Comparison of ENCODE assay signal across 8 mouse cellular contexts in genomic region chr1:135461097-135461730, GRCm38 (mm10). TPM values are rescaled to one million over a fixed set of nuclear protein-coding genes. Genes with fewer than 3 reads are reported as not detected.
DNase-seq lines count a peak whose midpoint lies in the region; ATAC-seq lines count a peak whose summit lies in the region.

No protein-coding gene starts in this region.

- H3K9me3 ChIP-seq in kidney, embryonic 16.5 days (ENCODE audit: low read length): no peaks in the 10 kb centered on the region
- H3K9me3 ChIP-seq in liver, embryonic 11.5 days (ENCODE audit: control insufficient read depth, low read length): no peaks in the 10 kb centered on the region
- H3K9me3 ChIP-seq in neural tube, embryonic 13.5 days: no peaks in the 10 kb centered on the region

- peaks cover 38% of the 10 kb centered on the region for H3K36me3 ChIP-seq in kidney, embryonic 16.5 days (ENCODE audit: insufficient read depth, low read length)
- no peaks in the 10 kb centered on the region for H3K36me3 ChIP-seq in liver, embryonic 11.5 days (ENCODE audit: control insufficient read depth, insufficient read depth, low read length)
- peaks cover 96% of the 10 kb centered on the region for H3K36me3 ChIP-seq in neural tube, embryonic 13.5 days

- no peak overlapping the region for H3K4me2 ChIP-seq in kidney, embryonic 16.5 days (replicated peaks; ENCODE audit: low read depth, low read length)
- no peak overlapping the region for H3K4me2 ChIP-seq in liver, embryonic 11.5 days
- H3K4me2 ChIP-seq in neural tube, embryonic 13.5 days: no peak overlapping the region

- no peaks in the 10 kb centered on the region for H3K27me3 ChIP-seq in kidney, embryonic 16.5 days (ENCODE audit: insufficient read depth, low read length)
- H3K27me3 ChIP-seq in liver, embryonic 11.5 days (replicated peaks; ENCODE audit: control insufficient read depth, insufficient read depth, low read length): no peaks in the 10 kb centered on the region
- H3K27me3 ChIP-seq in neural tube, embryonic 13.5 days: no peaks in the 10 kb centered on the region

- no peak overlapping the region for H3K9ac ChIP-seq in kidney, embryonic 16.5 days (replicated peaks; ENCODE audit: low read length)
- H3K9ac ChIP-seq in liver, embryonic 11.5 days (ENCODE audit: low read depth, low read length): no peak overlapping the region
- no peak overlapping the region for H3K9ac ChIP-seq in neural tube, embryonic 13.5 days

- peaks cover 16% of the 10 kb centered on the region for H3K4me1 ChIP-seq in kidney, embryonic 16.5 days (ENCODE audit: insufficient read depth, low read length)
- H3K4me1 ChIP-seq in liver, embryonic 11.5 days (replicated peaks; ENCODE audit: control insufficient read depth, insufficient read depth, low read length): no peaks in the 10 kb centered on the region
- 0 out of 2 replicates have a peak, but pooled peaks cover 3% of the 10 kb centered on the region for H3K4me1 ChIP-seq in neural tube, embryonic 13.5 days (replicated peaks)

- peak; percentile 49 to 55 for DNase-seq in B cell, adult 2 months
- DNase-seq in adrenal gland, adult 8-10 months: peak; percentile 42
- peak; percentile 75 for DNase-seq in embryo, embryonic 11 days
- DNase-seq in liver, embryonic 11.5 days (ENCODE audit: low spot score): peak; percentile 63
- DNase-seq in thymus, postnatal 0 days (ENCODE audit: low spot score): peak; percentile 43

- H3K27ac ChIP-seq in kidney, embryonic 16.5 days (ENCODE audit: low read length): peak overlapping the region; percentile 84
- H3K27ac ChIP-seq in liver, embryonic 11.5 days (ENCODE audit: low read depth, low read length): no peak overlapping the region
- no peak overlapping the region for H3K27ac ChIP-seq in neural tube, embryonic 13.5 days (replicated peaks)

- peak; percentile 50 for ATAC-seq in granulocyte monocyte progenitor cell, adult 5-6 weeks (replicated peaks; ENCODE audit: poor library complexity, severe bottlenecking)
- ATAC-seq in kidney, embryonic 16.5 days (ENCODE audit: low FRiP score, low TSS enrichment): no peak
- ATAC-seq in liver, embryonic 11.5 days (replicated peaks; ENCODE audit: low FRiP score): no peak
- ATAC-seq in neural tube, embryonic 13.5 days (ENCODE audit: low read depth): peak; percentile 19; the same call in 1 of the 2 replicates

- H3K4me3 ChIP-seq in kidney, embryonic 16.5 days (ENCODE audit: low read length): no peak overlapping the region
- H3K4me3 ChIP-seq in liver, embryonic 11.5 days (ENCODE audit: low read depth, low read length): no peak overlapping the region
- no peak overlapping the region for H3K4me3 ChIP-seq in neural tube, embryonic 13.5 days

- 84% methylated on average over 3 of the region's 3 CpGs for WGBS in kidney, embryonic 16.5 days
- 80% methylated on average over 3 of the region's 3 CpGs for WGBS in liver, embryonic 11.5 days
- WGBS in neural tube, embryonic 13.5 days: 78% methylated on average over 3 of the region's 3 CpGs

RNA-seq across cellular contexts. Expression of gene Ipo9, which starts 30.9 kb away (rescaled TPM):
- total RNA-seq in adrenal gland, adult 8-10 months (2022): 100 to 1,000 TPM in 2 of 4 experiments, 10 to 100 TPM in 2; 71.1 to 104 (median 90.1) TPM
- total RNA-seq in granulocyte monocyte progenitor cell, adult 5-6 weeks (2014; fragmentation: Nextera tagmentation): 64.4 and 81.0 TPM in 2 replicates
- total RNA-seq in granulocyte monocyte progenitor cell, adult 5-6 weeks (2017): 33.9 and 36.7 TPM in 2 replicates
- 130 and 139 TPM in 2 replicates for polyA plus RNA-seq in kidney, embryonic 16.5 days (2015; fragmentation: Nextera tagmentation; extraction: Ambion mirVana)
- polyA plus RNA-seq in liver, embryonic 11.5 days (2014; fragmentation: Nextera tagmentation; extraction: Ambion mirVana): 77.0 and 90.8 TPM in 2 replicates
- polyA plus RNA-seq in neural tube, embryonic 13.5 days (2015; fragmentation: Nextera tagmentation; extraction: Ambion mirVana): 104 and 114 TPM in 2 replicates
- 45.0 and 51.9 TPM in 2 replicates for polyA plus RNA-seq in thymus, postnatal 0 days (2015; fragmentation: Nextera tagmentation; extraction: Ambion mirVana)

Comparison
In these comparisons a context has a peak if more than half of its experiments do, and no peak if none do; other contexts are left out.
1. ATAC-seq: peak in granulocyte monocyte progenitor cell, adult 5-6 weeks (single experiment) and neural tube, embryonic 13.5 days (single experiment); none in kidney, embryonic 16.5 days (single experiment) and liver, embryonic 11.5 days (single experiment).
2. Peak in every context shown above with its lines, with median percentiles within 50 percentile points of each other: DNase-seq.